Mouse (Mus musculus): ENCODE data around the gene Mtcl1. TPM values are rescaled to one million over a fixed set of nuclear protein-coding genes. Genes with fewer than 3 reads are reported as not detected.

Mtcl1 gene
- total RNA-seq, 1 experiment from 2014 or later, result not detected

DNA sequence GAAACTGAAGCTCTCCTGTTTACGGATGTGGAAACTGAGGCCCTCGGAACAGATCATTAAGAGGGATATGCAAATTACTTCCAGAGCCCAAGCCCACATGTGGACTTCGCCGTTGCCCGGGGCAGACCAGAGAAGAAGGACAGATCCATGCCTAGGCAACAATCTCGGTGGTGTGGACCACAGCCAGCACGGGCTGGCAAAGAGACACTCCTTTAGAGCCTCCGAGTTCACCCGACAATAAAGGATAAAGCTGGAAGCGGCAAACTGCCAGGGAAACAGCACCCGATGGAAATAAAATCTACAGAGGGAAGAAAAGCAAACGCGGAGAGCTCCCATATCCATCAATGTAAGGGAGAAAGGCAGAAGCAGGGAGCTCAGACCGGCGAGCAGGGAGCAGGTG lies 103.9 kb downstream of the Mtcl1 start:
- no peak for ATAC-seq (replicated peaks; ENCODE audit: insufficient number of reproducible peaks, low FRiP score, low TSS enrichment, poor library complexity, severe bottlenecking)

GRCm38 (mm10) chr17:66342932-66343331 lies 106.6 kb downstream of the Mtcl1 start:
- ATAC-seq (replicated peaks; ENCODE audit: insufficient number of reproducible peaks, low FRiP score, low TSS enrichment, poor library complexity, severe bottlenecking), result no peak

GRCm38 (mm10) chr17:66341670-66342069 lies 107.9 kb downstream of the Mtcl1 start:
- no peak for ATAC-seq (replicated peaks; ENCODE audit: insufficient number of reproducible peaks, low FRiP score, low TSS enrichment, poor library complexity, severe bottlenecking)

DNA sequence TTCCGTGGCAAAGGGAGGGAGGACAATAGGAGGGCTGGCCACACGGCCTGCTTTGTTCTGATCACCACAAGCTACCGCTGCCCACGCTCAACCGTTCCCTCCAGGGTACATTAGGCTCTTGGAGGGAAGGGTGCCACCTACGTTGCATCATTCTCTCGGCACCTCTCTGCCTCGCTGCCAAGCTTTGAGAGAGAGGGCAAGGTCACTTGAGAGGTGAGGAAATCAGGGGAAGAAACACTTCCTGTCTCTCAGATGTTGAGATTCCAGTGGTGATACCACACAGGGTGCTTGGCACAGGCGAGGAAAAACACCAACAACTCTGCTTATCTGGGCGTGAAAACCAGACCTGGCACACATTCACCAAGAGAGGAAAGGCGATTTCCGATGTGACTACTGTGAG lies 108.8 kb downstream of the Mtcl1 start:
- no peak for ATAC-seq (replicated peaks; ENCODE audit: insufficient number of reproducible peaks, low FRiP score, low TSS enrichment, poor library complexity, severe bottlenecking)

- ATAC-seq (replicated peaks; ENCODE audit: insufficient number of reproducible peaks, low FRiP score, low TSS enrichment, poor library complexity, severe bottlenecking), result no peak
Observed at GRCm38 (mm10) chr17:66337929-66338328, 111.6 kb downstream of the Mtcl1 start.

- no peak for ATAC-seq (replicated peaks; ENCODE audit: insufficient number of reproducible peaks, low FRiP score, low TSS enrichment, poor library complexity, severe bottlenecking)
Observed at GRCm38 (mm10) chr17:66335568-66335967, 114.0 kb downstream of the Mtcl1 start.

GRCm38 (mm10) chr17:66334894-66335293 lies 114.7 kb downstream of the Mtcl1 start:
- ATAC-seq (replicated peaks; ENCODE audit: insufficient number of reproducible peaks, low FRiP score, low TSS enrichment, poor library complexity, severe bottlenecking), result no peak

DNA sequence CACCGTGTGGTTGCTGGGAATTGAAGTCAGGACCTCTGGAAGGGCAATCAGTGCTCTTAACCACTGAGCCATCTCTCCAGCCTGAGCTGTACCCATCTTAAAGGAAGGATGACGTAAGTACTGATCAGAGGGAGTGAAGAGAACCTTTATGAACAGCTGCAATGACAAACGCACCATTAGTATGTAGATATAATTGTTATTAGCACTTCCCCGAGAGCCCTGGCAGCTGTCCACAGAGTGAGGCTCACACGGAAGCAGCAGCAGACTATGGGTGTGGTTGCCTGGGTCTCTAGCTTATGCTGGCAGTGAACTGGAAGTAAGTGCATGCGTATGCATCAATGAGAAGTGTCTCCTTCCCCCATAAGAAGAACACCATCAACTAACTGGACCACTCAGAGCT lies 118.3 kb downstream of the Mtcl1 start:
- no peak for ATAC-seq (replicated peaks; ENCODE audit: insufficient number of reproducible peaks, low FRiP score, low TSS enrichment, poor library complexity, severe bottlenecking)

GRCm38 (mm10) chr17:66326552-66327045 lies 123.0 kb downstream of the Mtcl1 start:
- ATAC-seq (replicated peaks; ENCODE audit: insufficient number of reproducible peaks, low FRiP score, low TSS enrichment, poor library complexity, severe bottlenecking), result no peak

GRCm38 (mm10) chr17:66326204-66326545 lies 123.4 kb downstream of the Mtcl1 start:
- no peak for ATAC-seq (replicated peaks; ENCODE audit: insufficient number of reproducible peaks, low FRiP score, low TSS enrichment, poor library complexity, severe bottlenecking)

- no peak for ATAC-seq (replicated peaks; ENCODE audit: insufficient number of reproducible peaks, low FRiP score, low TSS enrichment, poor library complexity, severe bottlenecking)
Observed at GRCm38 (mm10) chr17:66325440-66326203, 123.9 kb downstream of the Mtcl1 start.

DNA sequence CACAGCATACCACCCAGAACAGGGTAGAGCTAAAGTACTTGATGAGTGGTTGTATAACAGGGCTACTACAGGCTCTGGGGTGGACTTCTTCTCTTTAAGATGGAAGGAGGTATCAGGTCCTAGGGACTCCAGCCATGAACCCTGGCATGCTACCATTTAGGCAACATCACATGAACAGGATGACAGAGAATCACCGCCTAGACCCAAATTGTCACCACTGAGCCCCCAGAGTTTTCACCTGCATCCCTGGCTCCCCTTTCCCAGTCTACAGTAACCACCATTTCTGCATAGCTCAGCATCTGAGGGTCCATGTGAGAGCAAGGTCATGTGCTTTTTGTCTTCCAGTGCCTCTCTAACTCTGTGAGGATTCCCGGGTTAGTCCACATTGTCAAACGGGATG lies 124.7 kb downstream of the Mtcl1 start:
- no peak for ATAC-seq (replicated peaks; ENCODE audit: insufficient number of reproducible peaks, low FRiP score, low TSS enrichment, poor library complexity, severe bottlenecking)

- no peak for ATAC-seq (replicated peaks; ENCODE audit: insufficient number of reproducible peaks, low FRiP score, low TSS enrichment, poor library complexity, severe bottlenecking)
Observed at GRCm38 (mm10) chr17:66322646-66323255, 126.8 kb downstream of the Mtcl1 start.

DNA sequence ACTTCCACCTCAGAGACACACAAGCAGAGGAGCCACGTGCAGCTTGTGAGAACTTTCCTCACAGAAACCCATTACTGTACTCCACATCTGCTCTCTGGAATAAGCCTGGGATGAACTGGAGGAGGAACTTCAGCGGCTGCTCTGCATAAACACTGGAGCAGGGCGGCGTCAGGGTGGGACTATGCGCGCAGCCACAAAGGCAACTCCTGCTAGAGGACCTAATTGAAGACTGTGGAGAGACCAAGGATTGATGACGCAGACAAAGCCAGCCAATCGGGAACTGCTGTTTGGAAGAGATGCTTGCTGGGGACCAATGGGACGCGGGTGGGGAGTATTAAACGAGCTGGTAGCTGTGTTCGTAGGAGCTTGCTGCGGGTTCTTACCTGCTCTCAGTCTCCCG lies 127.6 kb downstream of the Mtcl1 start:
- ATAC-seq (replicated peaks; ENCODE audit: insufficient number of reproducible peaks, low FRiP score, low TSS enrichment, poor library complexity, severe bottlenecking), result no peak

DNA sequence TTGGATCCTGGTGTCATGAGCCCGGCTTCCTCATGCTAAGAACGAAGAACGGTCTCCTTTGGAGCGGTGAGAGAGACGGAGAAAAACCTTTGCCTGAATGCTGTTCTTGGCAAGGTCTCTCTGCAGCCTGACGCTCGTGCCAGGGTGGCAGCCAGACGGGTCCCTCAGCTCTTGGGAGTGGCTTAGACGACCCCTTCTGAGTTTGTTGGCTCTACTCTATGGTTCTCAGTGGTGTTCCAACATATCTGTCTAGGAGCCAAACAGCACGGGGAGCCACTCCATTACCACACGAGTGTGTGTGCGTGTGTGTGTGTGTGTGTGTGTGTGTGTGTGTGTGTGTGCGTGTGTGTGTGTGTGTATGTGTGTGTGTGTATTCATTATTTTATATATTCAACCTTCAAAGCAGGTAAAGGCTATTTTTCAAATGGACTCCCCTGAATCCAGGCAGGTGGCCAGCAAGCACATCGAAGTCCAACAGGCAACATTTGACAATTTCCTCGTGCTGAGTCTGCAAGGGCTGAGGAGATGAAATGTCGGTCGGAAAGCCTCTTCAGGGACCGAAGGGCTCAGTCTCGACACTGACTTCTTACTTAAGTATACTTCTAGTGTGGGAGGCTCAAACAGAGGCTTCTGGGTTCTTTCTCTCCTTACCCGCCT lies 128.7 kb downstream of the Mtcl1 start:
- no peak for ATAC-seq (replicated peaks; ENCODE audit: insufficient number of reproducible peaks, low FRiP score, low TSS enrichment, poor library complexity, severe bottlenecking)

- no peak for ATAC-seq (replicated peaks; ENCODE audit: insufficient number of reproducible peaks, low FRiP score, low TSS enrichment, poor library complexity, severe bottlenecking)
Observed at GRCm38 (mm10) chr17:66318031-66318430, 131.5 kb downstream of the Mtcl1 start.

DNA sequence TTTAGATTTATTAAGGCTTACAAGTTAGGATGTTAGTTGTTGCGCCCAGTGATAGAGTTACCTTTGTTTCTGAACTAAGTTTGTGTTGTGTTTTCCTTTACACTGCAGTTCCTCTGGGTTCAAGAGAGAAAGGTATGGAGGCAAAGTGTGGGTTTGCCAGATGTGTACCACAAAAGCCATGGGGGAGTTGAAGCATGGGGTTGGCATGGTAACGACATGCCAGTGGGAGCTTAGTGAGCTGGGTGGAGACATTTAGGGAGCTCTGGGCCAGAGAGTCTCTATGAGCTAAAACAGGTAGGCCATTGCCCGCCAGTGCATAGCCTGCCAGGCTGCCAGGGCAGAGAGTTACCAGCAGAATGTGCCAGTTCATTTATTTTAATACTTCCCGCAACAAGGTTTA lies 132.0 kb downstream of the Mtcl1 start:
- no peak for ATAC-seq (replicated peaks; ENCODE audit: insufficient number of reproducible peaks, low FRiP score, low TSS enrichment, poor library complexity, severe bottlenecking)

GRCm38 (mm10) chr17:66317156-66317555 lies 132.4 kb downstream of the Mtcl1 start:
- no peak for ATAC-seq (replicated peaks; ENCODE audit: insufficient number of reproducible peaks, low FRiP score, low TSS enrichment, poor library complexity, severe bottlenecking)

DNA sequence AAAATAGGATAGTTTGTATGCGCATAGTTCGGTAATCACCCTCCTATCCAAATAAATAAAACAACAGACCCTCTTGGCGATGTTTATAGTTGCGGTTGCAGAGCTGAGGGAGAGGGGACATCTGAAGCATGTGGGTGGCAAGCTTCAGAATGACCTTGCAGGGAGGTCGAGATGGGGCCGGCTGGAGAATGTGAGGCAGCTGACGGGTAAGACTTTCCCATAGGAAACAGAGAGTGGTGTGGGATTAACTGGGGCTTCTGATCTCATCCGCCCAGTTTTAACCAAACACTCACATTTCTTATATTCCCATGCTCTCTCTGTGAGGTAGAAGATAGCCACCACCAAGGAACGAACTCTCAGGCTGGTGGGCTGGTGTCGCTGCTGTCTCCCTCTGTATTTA lies 134.1 kb downstream of the Mtcl1 start:
- no peak for ATAC-seq (replicated peaks; ENCODE audit: insufficient number of reproducible peaks, low FRiP score, low TSS enrichment, poor library complexity, severe bottlenecking)
